Mouse (Mus musculus): ENCODE data around the gene 2310039H08Rik.

DNA sequence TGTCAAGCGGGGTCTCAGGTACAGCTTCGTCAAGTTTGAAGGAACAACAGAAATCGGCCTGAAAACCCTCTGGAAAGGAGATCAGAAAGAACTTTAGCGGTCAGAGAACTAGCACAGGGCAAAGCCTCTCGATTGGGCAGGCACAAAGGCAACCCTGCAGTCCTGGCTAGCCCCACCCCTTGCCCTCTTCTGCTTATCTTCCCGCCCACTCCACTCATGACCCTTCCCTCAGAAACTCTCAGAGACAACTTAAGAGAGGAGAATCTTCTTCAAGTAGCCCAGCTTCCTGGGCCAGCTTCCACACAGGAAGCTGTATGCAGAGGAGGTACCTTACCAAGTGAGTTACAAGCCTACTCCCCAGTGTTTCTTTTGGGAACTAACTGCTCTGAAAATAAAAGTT, 29.3 kb downstream of the 2310039H08Rik start:
- TF ChIP-seq CTCF (IDR thresholded peaks at IDR 0.05; ENCODE audit: borderline replicate concordance, insufficient read depth, low read length) (no peak), POLR2A (IDR thresholded peaks at IDR 0.05; ENCODE audit: low read depth, low read length) (no peak)
